Mouse (Mus musculus) forebrain, embryonic 10.5 days (tissue): Measurements from ENCODE around the gene Hhex. TPM values are rescaled to one million over a fixed set of nuclear protein-coding genes. Genes with fewer than 3 reads are reported as not detected.

Experiments used
- DNase-seq: peaks from one replicate; pipeline ENCODE4 v3.0.0-alpha.2; 2017; ENCODE audit warnings: low spot score; ENCODE audit errors: extremely low spot score
- H3K27ac ChIP-seq: fragments of 300-500 bp; sonication (generic); 2 replicates; pipeline ENCODE4 v1.5.1; 2016; ENCODE audit warnings: mild to moderate bottlenecking
- H3K27me3 ChIP-seq: fragments of 300-500 bp; sonication (generic); 2 replicates; pipeline ENCODE4 v1.6.1; 2016; ENCODE audit warnings: mild to moderate bottlenecking; ENCODE audit not compliant: poor library complexity, severe bottlenecking
- H3K36me3 ChIP-seq: fragments of 300-500 bp; sonication (generic); replicated peaks from 2 replicates; pipeline ENCODE4 v1.6.1; 2016; ENCODE audit warnings: mild to moderate bottlenecking, moderate library complexity
- H3K4me1 ChIP-seq: fragments of 300-500 bp; sonication (generic); 2 replicates; pipeline ENCODE4 v1.6.1; 2016
- H3K4me3 ChIP-seq: fragments of 300-500 bp; sonication (generic); 2 replicates; pipeline ENCODE4 v1.5.1; 2016; ENCODE audit warnings: mild to moderate bottlenecking, moderate library complexity
- H3K9me3 ChIP-seq: fragments of 300-500 bp; sonication (generic); 2 replicates; pipeline ENCODE4 v1.6.1; 2016; ENCODE audit warnings: mild to moderate bottlenecking, moderate library complexity
- WGBS: fragments of 180-500 bp; shearing (Covaris S2); methylation state at CpG from one replicate; pipeline ENCODE4 v1.1.7; 2016; 5-methylcytosine and 5-hydroxymethylcytosine counted together
- polyA plus RNA-seq: library from polyadenylated mRNA; unstranded; fragments of >200 nt; fragmentation: Nextera tagmentation; extraction: Ambion mirVana; gene quantifications from 2 replicates; pipeline ENCODE4 v1.2.1, GENCODE M21; 2016

The Hhex gene
- polyA plus RNA-seq, 1 experiment from 2014 or later = 4.2 TPM

GRCm38 (mm10) chr19:37435853-37436174 lies 1.2 kb downstream of the Hhex start:
- H3K27ac ChIP-seq = no peak overlapping the region
- WGBS = 6% methylated on average over 10 of the region's 10 CpGs
- H3K4me3 ChIP-seq = 0 out of 2 replicates have a peak overlapping the region, but pooled peaks have one; percentile 52
- H3K4me1 ChIP-seq = peaks cover 19% of the 10 kb centered on the region
- no peaks in the 10 kb centered on the region; the same call in 1 of the 2 replicates for H3K9me3 ChIP-seq
- H3K36me3 ChIP-seq = no peaks in the 10 kb centered on the region
- peaks cover 100% of the 10 kb centered on the region for H3K27me3 ChIP-seq
- no peak for DNase-seq

- WGBS = 1% methylated on average over 28 of the region's 28 CpGs
- Histone ChIP-seq H3K36me3 (no peaks in the 10 kb centered on the region), H3K9me3 (no peaks in the 10 kb centered on the region; the same call in 1 of the 2 replicates), H3K27ac (no peak overlapping the region), H3K27me3 (peaks cover 100% of the 10 kb centered on the region), H3K4me3 (no peak overlapping the region; the same call in 1 of the 2 replicates), H3K4me1 (peaks cover 19% of the 10 kb centered on the region)
- peak; percentile 34 for DNase-seq
Measured at GRCm38 (mm10) chr19:37436514-37437288, 2.1 kb downstream of the Hhex start.

- Histone ChIP-seq H3K4me3 (no peak overlapping the region; the same call in 1 of the 2 replicates), H3K4me1 (peaks cover 19% of the 10 kb centered on the region), H3K9me3 (no peaks in the 10 kb centered on the region), H3K36me3 (no peaks in the 10 kb centered on the region), H3K27ac (no peak overlapping the region), H3K27me3 (peaks cover 95% of the 10 kb centered on the region)
- no peak for DNase-seq
- WGBS = 3% methylated on average over 14 of the region's 14 CpGs
Measured at GRCm38 (mm10) chr19:37437289-37437606, 2.6 kb downstream of the Hhex start.

- H3K9me3 ChIP-seq = no peaks in the 10 kb centered on the region
- H3K27ac ChIP-seq = no peak overlapping the region
- no peak overlapping the region for H3K4me3 ChIP-seq
- WGBS = 76% methylated on average over 4 of the region's 4 CpGs
- H3K27me3 ChIP-seq = peaks cover 66% of the 10 kb centered on the region
- peaks cover 4% of the 10 kb centered on the region for H3K4me1 ChIP-seq
- DNase-seq = no peak
- no peaks in the 10 kb centered on the region for H3K36me3 ChIP-seq
Measured at GRCm38 (mm10) chr19:37440181-37440580, 5.6 kb downstream of the Hhex start.

- Histone ChIP-seq H3K9me3 (no peaks in the 10 kb centered on the region), H3K4me1 (no peaks in the 10 kb centered on the region; the same call in 1 of the 2 replicates), H3K36me3 (no peaks in the 10 kb centered on the region), H3K27me3 (peaks cover 58% of the 10 kb centered on the region), H3K4me3 (no peak overlapping the region), H3K27ac (no peak overlapping the region)
- DNase-seq = no peak
- whole genome bisulfite sequencing = 74% methylated on average over 16 of the region's 16 CpGs
Measured at GRCm38 (mm10) chr19:37440708-37441475, 6.3 kb downstream of the Hhex start.

- 85% methylated on average over 10 of the region's 10 CpGs for WGBS
- H3K27me3 ChIP-seq = peaks cover 40% of the 10 kb centered on the region
- no peaks in the 10 kb centered on the region for H3K36me3 ChIP-seq
- no peaks in the 10 kb centered on the region for H3K9me3 ChIP-seq
- H3K4me3 ChIP-seq = no peak overlapping the region
- H3K4me1 ChIP-seq = no peaks in the 10 kb centered on the region
- no peak for DNase-seq
- no peak overlapping the region for H3K27ac ChIP-seq
Measured at GRCm38 (mm10) chr19:37442524-37443286, 8.1 kb downstream of the Hhex start.

GRCm38 (mm10) chr19:37443631-37444140 lies 9.1 kb downstream of the Hhex start:
- no peak for DNase-seq
- no peak overlapping the region for H3K27ac ChIP-seq
- H3K4me3 ChIP-seq = no peak overlapping the region
- peaks cover 31% of the 10 kb centered on the region for H3K27me3 ChIP-seq
- WGBS = 84% methylated on average over 4 of the region's 4 CpGs
- no peaks in the 10 kb centered on the region for H3K9me3 ChIP-seq
- H3K36me3 ChIP-seq = no peaks in the 10 kb centered on the region
- no peaks in the 10 kb centered on the region for H3K4me1 ChIP-seq

GRCm38 (mm10) chr19:37448212-37448611 lies 13.6 kb downstream of the Hhex start:
- 73% methylated on average over 5 of the region's 5 CpGs for WGBS
- H3K27ac ChIP-seq = no peak overlapping the region

GRCm38 (mm10) chr19:37449246-37449645 lies 14.6 kb downstream of the Hhex start:
- Histone ChIP-seq H3K9me3 (no peaks in the 10 kb centered on the region), H3K4me3 (no peak overlapping the region), H3K36me3 (no peaks in the 10 kb centered on the region), H3K27me3 (no peaks in the 10 kb centered on the region), H3K27ac (no peak overlapping the region), H3K4me1 (no peaks in the 10 kb centered on the region)
- 86% methylated on average over 3 of the region's 3 CpGs for WGBS
- no peak for DNase-seq

More at GRCm38 (mm10) chr19:37448212-37448611, 13.6 kb downstream of the Hhex start:
- no peaks in the 10 kb centered on the region for H3K4me1 ChIP-seq
- H3K4me3 ChIP-seq = no peak overlapping the region
- no peaks in the 10 kb centered on the region for H3K27me3 ChIP-seq
- DNase-seq = no peak
- H3K36me3 ChIP-seq = no peaks in the 10 kb centered on the region
- H3K9me3 ChIP-seq = no peaks in the 10 kb centered on the region

GRCm38 (mm10) chr19:37455528-37455927 lies 20.9 kb downstream of the Hhex start:
- no peaks in the 10 kb centered on the region for H3K4me1 ChIP-seq
- no peaks in the 10 kb centered on the region for H3K36me3 ChIP-seq
- no peak overlapping the region for H3K27ac ChIP-seq
- H3K9me3 ChIP-seq = peaks cover 5% of the 10 kb centered on the region
- DNase-seq = no peak
- 94% methylated on average over 2 of the region's 2 CpGs for WGBS
- no peak overlapping the region for H3K4me3 ChIP-seq
- no peaks in the 10 kb centered on the region for H3K27me3 ChIP-seq

- WGBS = 94% methylated on average over 1 of the region's 1 CpGs
- Histone ChIP-seq H3K27me3 (no peaks in the 10 kb centered on the region), H3K4me1 (no peaks in the 10 kb centered on the region), H3K9me3 (peaks cover 9% of the 10 kb centered on the region), H3K36me3 (no peaks in the 10 kb centered on the region), H3K4me3 (no peak overlapping the region), H3K27ac (no peak overlapping the region)
- no peak for DNase-seq
Measured at GRCm38 (mm10) chr19:37455961-37456360, 21.4 kb downstream of the Hhex start.

GRCm38 (mm10) chr19:37458013-37458412 lies 23.4 kb downstream of the Hhex start:
- H3K36me3 ChIP-seq = no peaks in the 10 kb centered on the region
- H3K27me3 ChIP-seq = no peaks in the 10 kb centered on the region
- no peak overlapping the region for H3K4me3 ChIP-seq
- H3K4me1 ChIP-seq = no peaks in the 10 kb centered on the region
- no peak for DNase-seq
- no peak overlapping the region for H3K27ac ChIP-seq
- 91% methylated on average over 6 of the region's 6 CpGs for WGBS
- peaks cover 10% of the 10 kb centered on the region for H3K9me3 ChIP-seq
